Mouse (Mus musculus) retina, postnatal 7 days (tissue): ENCODE data around the gene Galc.
A peak's percentile ranks its signal among the peaks of the same experiment; 100 is the strongest.

Experiments used
- DNase-seq: peaks from one replicate; pipeline ENCODE4 v3.0.0-alpha.2; 2012; ENCODE audit warnings: low read depth, low spot score

The Galc gene

GRCm38 (mm10) chr12:98258845-98259517 is at the start of gene Galc:
TSS of gene Galc (minus strand) at chr12:98259459.
- peak; percentile 88 for DNase-seq

DNA sequence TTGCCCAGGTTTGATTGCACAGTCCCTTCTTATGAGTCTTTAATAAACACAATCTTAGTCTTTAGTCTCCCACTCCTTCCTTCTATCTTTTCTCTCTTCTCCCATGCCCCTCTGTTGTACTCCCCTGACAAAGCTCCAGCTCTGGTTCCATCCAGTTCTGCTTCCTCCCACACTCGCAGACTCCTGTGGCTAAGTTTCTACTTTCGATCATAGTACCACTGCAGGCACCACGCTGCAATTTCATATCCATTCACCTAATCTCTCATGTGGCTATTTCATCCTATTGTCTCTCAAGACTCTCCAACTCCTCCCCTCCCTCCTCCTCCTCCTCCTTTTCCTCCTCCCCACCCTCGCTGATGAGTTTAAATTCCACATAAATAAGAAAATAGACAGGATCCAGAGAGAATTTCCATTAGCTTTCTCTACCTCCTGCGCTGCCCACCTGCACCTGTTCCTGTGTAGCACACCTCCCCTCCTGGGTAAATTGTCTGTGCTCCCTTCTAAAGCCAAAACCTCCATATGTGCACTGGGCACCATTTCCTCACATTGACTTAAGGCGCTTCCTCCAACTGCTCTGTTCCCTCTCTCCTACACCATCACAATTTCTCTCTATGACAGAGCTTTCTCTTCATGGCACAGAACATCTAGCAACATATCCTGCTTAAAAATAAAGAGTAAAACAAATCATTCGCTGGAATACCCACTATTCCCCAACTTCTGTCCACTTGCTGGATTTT is 48.1 kb upstream of the Galc start:
- no peak for DNase-seq

- no peak for DNase-seq
Observed at GRCm38 (mm10) chr12:98303013-98303412, 43.8 kb upstream of the Galc start.

- no peak for DNase-seq
Observed at GRCm38 (mm10) chr12:98301980-98302379, 42.7 kb upstream of the Galc start.

- DNase-seq, result no peak
Observed at GRCm38 (mm10) chr12:98294241-98294640, 35.0 kb upstream of the Galc start.

DNA sequence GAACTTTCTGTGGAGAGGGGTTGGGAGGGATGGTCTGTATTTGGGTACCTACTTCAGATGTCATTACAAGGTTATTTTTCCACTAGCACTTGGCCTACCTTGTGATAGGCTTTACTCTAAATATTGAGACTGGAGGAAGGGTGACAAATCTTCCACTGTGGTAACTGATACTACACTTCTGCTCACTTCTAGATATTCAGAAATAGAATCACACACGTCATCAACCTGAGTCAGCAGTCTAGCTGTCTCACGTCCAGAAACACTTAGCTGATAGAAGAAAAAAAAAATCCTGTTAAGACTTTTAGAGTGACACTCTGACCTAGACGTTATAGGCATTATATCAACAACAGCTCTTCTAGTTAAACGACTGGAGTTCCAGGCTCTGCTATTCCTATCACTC is 33.0 kb upstream of the Galc start:
- no peak for DNase-seq

GRCm38 (mm10) chr12:98290475-98290874 is 31.2 kb upstream of the Galc start:
- DNase-seq, result no peak

- DNase-seq, result no peak
Observed at GRCm38 (mm10) chr12:98284477-98284876, 25.2 kb upstream of the Galc start.

DNA sequence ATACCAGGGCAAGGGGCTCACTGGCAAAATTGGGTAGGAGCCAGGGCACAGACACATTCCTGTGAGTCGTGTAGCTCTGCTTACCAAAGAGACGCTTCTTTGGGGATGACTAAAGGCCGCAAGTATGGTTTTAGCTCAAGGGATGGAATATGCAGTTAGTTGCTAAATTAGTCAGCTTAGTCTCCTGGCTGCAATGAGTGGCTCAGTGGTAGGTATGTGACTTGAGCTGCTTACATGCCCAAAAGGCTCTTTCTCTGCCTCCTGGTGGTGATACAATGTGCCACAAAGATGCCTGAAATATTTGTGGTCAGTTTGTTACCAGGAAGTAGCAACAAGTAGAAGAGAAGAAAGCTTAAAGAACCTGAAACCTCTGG is 24.2 kb upstream of the Galc start:
- no peak for DNase-seq

- no peak for DNase-seq
Observed at GRCm38 (mm10) chr12:98282776-98283486, 23.7 kb upstream of the Galc start.

DNA sequence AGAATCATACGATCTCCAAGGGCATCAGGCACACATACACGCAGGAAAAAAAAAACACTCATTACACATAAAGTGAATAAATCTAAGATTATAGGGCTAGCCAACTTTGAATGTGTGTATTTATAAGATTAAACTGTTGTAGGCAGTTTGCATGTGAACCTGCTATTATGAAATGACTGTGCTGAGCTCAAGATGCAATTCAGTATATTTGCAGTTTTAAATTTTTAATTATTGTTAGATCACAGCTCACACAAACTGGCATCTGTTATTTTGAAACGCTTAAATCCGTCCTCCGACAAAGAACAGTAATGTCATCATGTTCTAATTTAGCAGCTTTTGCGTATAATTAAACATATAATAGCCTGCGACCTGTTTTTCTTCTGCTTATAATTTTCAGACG is 21.7 kb upstream of the Galc start:
- DNase-seq, result no peak

GRCm38 (mm10) chr12:98280530-98280929 is 21.3 kb upstream of the Galc start:
- peak; percentile 37 for DNase-seq

- DNase-seq, result no peak
Observed at GRCm38 (mm10) chr12:98272433-98272832, 13.2 kb upstream of the Galc start.

DNA sequence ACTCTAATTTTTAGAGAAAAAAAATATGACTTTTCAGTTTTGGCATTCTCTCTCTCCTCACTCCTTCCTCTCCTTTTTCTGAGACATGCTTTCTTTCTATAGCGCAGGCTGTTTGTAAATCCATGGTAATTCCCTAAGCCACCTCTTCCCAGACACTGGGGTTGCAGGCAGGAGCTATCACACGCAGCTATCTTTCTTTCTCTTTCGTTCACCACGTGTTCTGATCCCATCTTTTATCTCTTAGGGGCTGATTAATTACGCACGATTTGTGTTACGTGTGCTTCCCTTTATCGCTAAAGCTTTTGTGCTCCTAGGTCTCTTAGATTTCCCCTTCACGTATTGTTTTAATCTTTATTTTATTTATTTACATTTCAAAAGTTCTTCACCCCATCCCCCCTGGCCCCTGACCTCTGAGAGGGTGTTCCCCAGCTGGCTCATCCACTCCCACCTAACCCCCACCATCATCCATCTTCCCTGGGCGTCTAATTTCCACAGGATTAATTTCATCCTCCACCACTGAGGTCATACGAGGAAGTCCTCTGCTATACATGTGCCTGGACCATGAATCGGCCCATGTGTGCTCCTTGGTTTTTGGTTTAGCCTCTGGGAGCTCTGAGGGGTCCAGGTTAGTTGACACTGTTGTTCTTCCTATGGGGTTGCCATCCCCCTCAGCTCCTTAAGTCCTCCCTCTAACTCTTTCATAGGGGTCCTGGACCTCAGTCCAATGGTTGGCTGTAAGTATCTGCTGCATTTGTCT is 11.7 kb upstream of the Galc start:
- DNase-seq, result no peak

DNA sequence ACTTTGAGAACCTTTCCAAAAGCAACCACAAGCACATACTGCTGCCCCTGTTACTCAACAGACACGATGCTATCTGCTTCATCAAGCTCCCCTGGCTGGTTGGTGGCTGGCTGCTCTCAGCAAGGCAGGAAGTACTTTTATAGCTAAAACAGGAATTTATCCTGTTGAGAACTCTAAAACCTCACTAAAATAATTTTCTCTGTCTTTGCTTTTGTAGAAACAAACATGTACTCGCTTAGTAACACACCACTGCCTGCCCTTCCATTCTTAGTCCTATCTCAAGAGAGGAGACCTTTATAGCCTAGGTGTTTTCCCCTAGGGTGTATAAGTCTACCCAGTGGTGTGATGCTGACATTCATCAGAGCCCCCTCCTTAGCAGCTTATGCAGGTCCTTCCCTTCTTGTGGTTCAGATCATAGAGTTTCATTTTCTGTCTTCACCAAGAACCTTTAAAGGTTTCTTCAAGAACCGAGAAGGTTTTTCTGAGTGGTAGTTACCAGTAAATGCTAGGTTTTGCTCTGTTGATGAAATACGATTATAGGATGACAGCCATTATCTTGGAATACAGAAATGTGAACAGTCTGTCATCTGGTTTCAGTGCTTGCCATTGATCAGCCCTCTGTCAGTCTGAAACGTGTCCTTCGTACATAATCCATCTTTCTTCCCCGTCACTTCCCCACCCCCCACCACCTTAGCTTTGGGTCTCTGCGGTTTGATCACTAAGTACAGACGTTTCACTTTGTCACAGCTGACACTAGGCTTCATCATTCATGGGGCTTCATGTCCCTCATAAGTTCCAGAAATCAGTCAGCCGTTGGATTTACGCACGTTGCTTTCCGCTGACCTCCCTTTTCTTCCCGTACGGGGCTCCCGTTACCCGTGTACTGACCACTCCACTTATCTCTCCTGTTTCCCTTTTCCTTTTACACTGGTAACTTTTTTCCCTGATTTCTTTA is 10.8 kb upstream of the Galc start:
- no peak for DNase-seq

GRCm38 (mm10) chr12:98268441-98269369 is 9.4 kb upstream of the Galc start, which contains the start of gene Gpr65:
TSS of gene Gpr65 (plus strand) at chr12:98268635.
- DNase-seq, result no peak

GRCm38 (mm10) chr12:98265697-98266096 is 6.4 kb upstream of the Galc start:
- DNase-seq, result no peak

- DNase-seq, result no peak
Observed at GRCm38 (mm10) chr12:98259518-98259852, 226 bp upstream of the Galc start.

GRCm38 (mm10) chr12:98258371-98258844 is 851 bp downstream of the Galc start:
- no peak for DNase-seq
